Mouse (Mus musculus): ENCODE measurements around the gene Foxe3. TPM values are rescaled to one million over a fixed set of nuclear protein-coding genes. Genes with fewer than 3 reads are reported as not detected.
A peak's percentile ranks its signal among the peaks of the same experiment; 100 is the strongest.

Foxe3 gene
- total and polyA plus RNA-seq, 3 experiments: not detected

DNA sequence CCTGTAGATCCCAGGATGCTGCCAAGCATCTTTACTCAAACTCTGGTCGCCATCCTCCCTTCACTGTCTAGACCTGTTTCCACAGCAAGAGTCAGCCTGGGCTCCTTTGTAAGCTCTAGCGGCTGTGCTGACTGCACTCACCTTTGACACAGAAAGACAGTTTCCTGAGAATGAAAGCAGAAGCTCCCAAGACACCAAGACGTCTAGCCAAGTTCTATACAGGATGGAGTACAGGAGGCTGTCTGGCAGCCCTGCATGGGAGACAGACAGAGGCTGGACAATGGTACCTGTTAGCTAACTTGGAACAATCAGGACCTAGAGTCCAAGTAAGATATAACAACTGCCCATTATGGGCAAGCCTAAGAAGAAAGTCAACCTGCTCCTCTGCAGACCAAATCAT is 25.9 kb downstream of the Foxe3 start:
- in situ Hi-C loops (cut with MboI; ENCODE audit: low pct_ligation_motif_present, low pct_unique_long_range_greater_than_20kb, low sequenced_read_pairs): no loop called here

DNA sequence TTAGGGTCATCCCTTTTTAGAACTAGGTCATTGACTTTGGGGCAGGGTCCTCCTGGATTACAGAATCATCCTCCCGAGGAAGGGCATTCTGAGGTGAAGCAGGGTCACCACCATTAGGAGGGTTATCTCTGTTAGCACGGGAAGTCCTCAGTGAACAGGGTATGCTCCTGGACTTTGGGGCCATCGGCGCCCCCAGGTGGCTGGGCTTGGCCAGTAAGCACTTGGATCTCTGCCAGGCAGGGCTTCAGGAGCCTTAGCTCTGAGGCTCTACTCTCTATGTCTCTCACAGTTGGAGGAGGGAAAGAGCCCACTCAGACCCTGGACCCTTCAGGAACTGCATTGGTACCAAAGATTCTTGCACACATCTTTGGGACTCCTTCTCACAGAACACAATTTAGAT is 28.0 kb downstream of the Foxe3 start:
- no peak overlapping the region for H3K9ac ChIP-seq (ENCODE audit: insufficient read depth, low read depth)
- H3K36me3 ChIP-seq (replicated peaks in 1 of 2; ENCODE audit: control insufficient read depth in 1 of 2, insufficient read depth in 1 of 2, low read length in 1 of 2): no peaks in the 10 kb centered on the region
- no peaks in the 10 kb centered on the region for H3K9me3 ChIP-seq (replicated peaks; ENCODE audit: low read length)
- dilution Hi-C loops (cut with MboI; ENCODE audit: extremely low pct_ligation_motif_present, extremely low pct_unique_long_range_greater_than_20kb, low sequenced_read_pairs) (no loop called here), in situ Hi-C loops (cut with MboI; ENCODE audit: low pct_ligation_motif_present, low pct_unique_long_range_greater_than_20kb, low sequenced_read_pairs) (no loop called here)
- peaks cover 93% of the 10 kb centered on the region for H3K27me3 ChIP-seq (replicated peaks)
- H3K27ac ChIP-seq (ENCODE audit: insufficient read depth, low read depth): no peak overlapping the region
- no peaks in the 10 kb centered on the region for H3K79me2 ChIP-seq (replicated peaks; ENCODE audit: control insufficient read depth, extremely low read depth, insufficient read depth, poor library complexity, severe bottlenecking)
- no peak overlapping the region for H3K4me2 ChIP-seq (ENCODE audit: insufficient read depth, low read depth, poor library complexity, severe bottlenecking)
- H3K4me3 ChIP-seq (replicated peaks in 1 of 3; ENCODE audit: low read depth in 2 of 3, low read length in 2 of 3, poor library complexity in 1 of 3): no peak overlapping the region
- DNase-seq (ENCODE audit: extremely low read depth): no peak
- no peaks in the 10 kb centered on the region for H3K4me1 ChIP-seq (ENCODE audit: control insufficient read depth in 1 of 2, insufficient read depth in 2 of 2)
- TF ChIP-seq CTCF (conservative IDR thresholded peaks at IDR 0.05 in 1 of 2, IDR thresholded peaks at IDR 0.05 in 1 of 2; ENCODE audit: low read depth in 2 of 2, low read length in 2 of 2) (peak in 1 of 2 experiments; percentile 58; a peak in 2 of 4 replicates), RAD21 (IDR thresholded peaks at IDR 0.05; ENCODE audit: low read depth, low read length) (peak; percentile 32), SMC3 (IDR thresholded peaks at IDR 0.05; ENCODE audit: low read depth, low read length) (peak; percentile 48), POLR2AphosphoS2 (IDR thresholded peaks at IDR 0.05; ENCODE audit: low read depth, low read length) (no peak), CHD1 (IDR thresholded peaks at IDR 0.05; ENCODE audit: low read depth, low read length) (no peak), ZC3H11A (IDR thresholded peaks at IDR 0.05; ENCODE audit: low read depth, low read length) (no peak)

More for the DNA sequence above, 25.9 kb downstream of the Foxe3 start:
- Histone ChIP-seq H3K36me3 (replicated peaks in 1 of 2; ENCODE audit: control insufficient read depth in 1 of 2, insufficient read depth in 1 of 2, low read length in 1 of 2) (no peaks in the 10 kb centered on the region), H3K9ac (ENCODE audit: insufficient read depth, low read depth) (no peak overlapping the region), H3K79me2 (replicated peaks; ENCODE audit: control insufficient read depth, extremely low read depth, insufficient read depth, poor library complexity, severe bottlenecking) (no peaks in the 10 kb centered on the region), H3K4me1 (ENCODE audit: control insufficient read depth in 1 of 2, insufficient read depth in 2 of 2) (no peaks in the 10 kb centered on the region), H3K4me3 (replicated peaks in 1 of 3; ENCODE audit: low read depth in 2 of 3, low read length in 2 of 3, poor library complexity in 1 of 3) (no peak overlapping the region), H3K27me3 (replicated peaks) (peaks cover 88% of the 10 kb centered on the region), H3K27ac (ENCODE audit: insufficient read depth, low read depth) (no peak overlapping the region), H3K4me2 (ENCODE audit: insufficient read depth, low read depth, poor library complexity, severe bottlenecking) (no peak overlapping the region), H3K9me3 (replicated peaks; ENCODE audit: low read length) (no peaks in the 10 kb centered on the region)
- dilution Hi-C loops (cut with MboI; ENCODE audit: extremely low pct_ligation_motif_present, extremely low pct_unique_long_range_greater_than_20kb, low sequenced_read_pairs): no loop called here
- TF ChIP-seq HCFC1 (IDR thresholded peaks at IDR 0.05; ENCODE audit: low read depth, low read length): no peak
- no peak for DNase-seq (ENCODE audit: extremely low read depth)

DNA sequence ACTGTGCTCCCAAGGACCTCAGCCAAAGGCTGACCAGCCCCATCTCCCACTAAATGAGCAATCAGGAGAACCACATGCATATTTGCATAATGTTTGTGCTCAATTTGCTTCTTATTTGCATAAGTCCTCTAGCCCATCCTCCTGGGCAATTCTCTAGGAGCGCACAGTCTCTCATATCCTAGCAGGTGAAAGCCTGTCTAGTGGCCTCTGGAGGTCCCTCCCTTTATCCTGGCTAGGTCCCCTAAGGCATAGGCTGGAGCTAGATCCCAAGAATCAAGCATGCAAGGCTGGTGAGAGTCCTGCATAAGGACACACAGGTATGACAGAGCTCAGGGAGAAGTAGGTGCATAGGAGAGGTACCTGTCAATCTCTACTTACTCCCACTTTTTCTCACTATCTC is 43.6 kb downstream of the Foxe3 start:
- no peak overlapping the region for H3K4me3 ChIP-seq (replicated peaks in 1 of 3; ENCODE audit: low read depth in 2 of 3, low read length in 2 of 3, poor library complexity in 1 of 3)
- dilution Hi-C loops (cut with MboI; ENCODE audit: extremely low pct_ligation_motif_present, extremely low pct_unique_long_range_greater_than_20kb, low sequenced_read_pairs) (no loop called here), in situ Hi-C loops (cut with MboI; ENCODE audit: low pct_ligation_motif_present, low pct_unique_long_range_greater_than_20kb, low sequenced_read_pairs) (no loop called here)
- H3K9ac ChIP-seq (ENCODE audit: insufficient read depth, low read depth): no peak overlapping the region
- H3K27ac ChIP-seq (ENCODE audit: insufficient read depth, low read depth): no peak overlapping the region
- DNase-seq (ENCODE audit: extremely low read depth): no peak
- TF ChIP-seq UBTF (IDR thresholded peaks at IDR 0.05; ENCODE audit: low read depth, low read length): no peak
- TF ChIP-seq E2F4 (IDR thresholded peaks at IDR 0.05; ENCODE audit: insufficient replicate concordance, low read depth, low read length): no peak
- TF ChIP-seq RAD21 (IDR thresholded peaks at IDR 0.05; ENCODE audit: low read depth, low read length): no peak
- no peak for TF ChIP-seq HCFC1 (IDR thresholded peaks at IDR 0.05; ENCODE audit: low read depth, low read length)
- TF ChIP-seq PAX5 (IDR thresholded peaks at IDR 0.05; ENCODE audit: low read length): no peak
- TF ChIP-seq JUN (IDR thresholded peaks at IDR 0.05; ENCODE audit: insufficient read depth, low read depth, low read length): no peak
- TF ChIP-seq ETS1 (conservative IDR thresholded peaks at IDR 0.05; ENCODE audit: low read depth, low read length): no peak
- TF ChIP-seq ZC3H11A (IDR thresholded peaks at IDR 0.05; ENCODE audit: low read depth, low read length): no peak
- no peak for TF ChIP-seq TBP (conservative IDR thresholded peaks at IDR 0.05; ENCODE audit: low read depth, low read length)
- no peak for TF ChIP-seq USF1 (IDR thresholded peaks at IDR 0.05; ENCODE audit: low read depth, low read length)
- no peak for TF ChIP-seq CHD2 (IDR thresholded peaks at IDR 0.05; ENCODE audit: low read length)
- TF ChIP-seq POLR2A (IDR thresholded peaks at IDR 0.05; ENCODE audit: low read depth, low read length): no peak
- TF ChIP-seq ELF1 (IDR thresholded peaks at IDR 0.05; ENCODE audit: low read depth, low read length): no peak
- no peak for TF ChIP-seq MAFK (IDR thresholded peaks at IDR 0.05; ENCODE audit: insufficient replicate concordance, low read length)
- no peak for TF ChIP-seq MEF2A (IDR thresholded peaks at IDR 0.05; ENCODE audit: borderline replicate concordance, low read depth, low read length)
- TF ChIP-seq MYC (IDR thresholded peaks at IDR 0.05; ENCODE audit: low read depth, low read length): no peak
- no peak for TF ChIP-seq CHD1 (IDR thresholded peaks at IDR 0.05; ENCODE audit: low read depth, low read length)
- no peak for TF ChIP-seq MXI1 (IDR thresholded peaks at IDR 0.05; ENCODE audit: low read depth, low read length)
- no peaks in the 10 kb centered on the region for H3K4me1 ChIP-seq (ENCODE audit: control insufficient read depth in 1 of 2, insufficient read depth in 2 of 2)
- no peak overlapping the region for H3K4me2 ChIP-seq (ENCODE audit: insufficient read depth, low read depth, poor library complexity, severe bottlenecking)
- H3K36me3 ChIP-seq (replicated peaks in 1 of 2; ENCODE audit: control insufficient read depth in 1 of 2, insufficient read depth in 1 of 2, low read length in 1 of 2): no peaks in the 10 kb centered on the region
- H3K79me2 ChIP-seq (replicated peaks; ENCODE audit: control insufficient read depth, extremely low read depth, insufficient read depth, poor library complexity, severe bottlenecking): no peaks in the 10 kb centered on the region
- peaks cover 83% of the 10 kb centered on the region for H3K27me3 ChIP-seq (replicated peaks)
- no peaks in the 10 kb centered on the region for H3K9me3 ChIP-seq (replicated peaks; ENCODE audit: low read length)
